Mouse (Mus musculus) hindbrain, embryonic 11.5 days (tissue): ENCODE measurements around the gene Lamc2. TPM values are rescaled to one million over a fixed set of nuclear protein-coding genes. Genes with fewer than 3 reads are reported as not detected.

ENCODE experiments used
- ATAC-seq: fragments of 200-750 bp; cut with Nextera tagmentation; 2 replicates; pipeline ENCODE4 v1.8.0; 2017; ENCODE audit warnings: mild to moderate bottlenecking, moderate TSS enrichment, moderate library complexity; ENCODE audit not compliant: low FRiP score
- DNase-seq: peaks from one replicate; pipeline ENCODE4 v3.0.0-alpha.2; 2015; ENCODE audit warnings: low spot score
- H3K27ac ChIP-seq: fragments of 300-500 bp; sonication (generic); 2 replicates; pipeline ENCODE4 v1.5.1; 2014; ENCODE audit warnings: mild to moderate bottlenecking, low read depth, low read length
- H3K27me3 ChIP-seq: fragments of 300-500 bp; sonication (generic); 2 replicates; pipeline ENCODE4 v1.6.1; 2014; ENCODE audit warnings: mild to moderate bottlenecking, low read length, moderate library complexity, mixed read lengths; ENCODE audit not compliant: control insufficient read depth, insufficient read depth
- H3K36me3 ChIP-seq: fragments of 300-500 bp; sonication (generic); 2 replicates; pipeline ENCODE4 v1.6.1; 2014; ENCODE audit warnings: mild to moderate bottlenecking, low read length, moderate library complexity, mixed read lengths; ENCODE audit not compliant: control insufficient read depth, insufficient read depth
- H3K4me1 ChIP-seq: fragments of 300-500 bp; sonication (generic); replicated peaks from 2 replicates; pipeline ENCODE4 v1.6.1; 2014; ENCODE audit warnings: low read length, mixed read lengths; ENCODE audit not compliant: control insufficient read depth, insufficient read depth
- H3K4me2 ChIP-seq: fragments of 300-500 bp; sonication (generic); replicated peaks from 2 replicates; pipeline ENCODE4 v1.6.1; 2014; ENCODE audit warnings: mild to moderate bottlenecking, low read depth, low read length
- H3K4me3 ChIP-seq: fragments of 300-500 bp; sonication (generic); 2 replicates; pipeline ENCODE4 v1.5.1; 2014; ENCODE audit warnings: low read depth, low read length
- H3K9ac ChIP-seq: fragments of 300-500 bp; sonication (generic); 2 replicates; pipeline ENCODE4 v1.6.1; 2014; ENCODE audit warnings: low read depth, low read length
- H3K9me3 ChIP-seq: fragments of 300-500 bp; sonication (generic); 2 replicates; pipeline ENCODE4 v1.6.1; 2016; ENCODE audit warnings: low read length; ENCODE audit not compliant: control insufficient read depth
- WGBS: fragments of 180-500 bp; shearing (Covaris S2); extraction: QIAGEN DNeasy Blood & Tissue Kit; methylation state at CpG from one replicate; pipeline ENCODE4 v1.1.7; 2014; 5-methylcytosine and 5-hydroxymethylcytosine counted together
- polyA plus RNA-seq: library from polyadenylated mRNA; unstranded; fragments of >200 nt; fragmentation: Nextera tagmentation; extraction: Ambion mirVana; gene quantifications from 2 replicates; pipeline ENCODE4 v1.2.1, GENCODE M21; 2014

The Lamc2 gene
- polyA plus RNA-seq, 1 experiment from 2014 or later: 0.77 TPM

- Histone ChIP-seq H3K4me3 (no peak overlapping the region), H3K27ac (no peak overlapping the region)
- 81% methylated on average over 4 of the region's 4 CpGs for WGBS
Observed at GRCm38 (mm10) chr1:153216516-153216915, 30.3 kb upstream of the Lamc2 start.

GRCm38 (mm10) chr1:153215676-153216075 is 29.4 kb upstream of the Lamc2 start:
- no peak overlapping the region for H3K4me2 ChIP-seq
- no peaks in the 10 kb centered on the region for H3K27me3 ChIP-seq
- H3K4me3 ChIP-seq: no peak overlapping the region
- no peak overlapping the region for H3K9ac ChIP-seq
- H3K4me1 ChIP-seq: no peaks in the 10 kb centered on the region
- ATAC-seq (no peak), DNase-seq (no peak)
- no peaks in the 10 kb centered on the region for H3K9me3 ChIP-seq
- H3K27ac ChIP-seq: no peak overlapping the region
- 68% methylated on average over 5 of the region's 5 CpGs for WGBS
- no peaks in the 10 kb centered on the region for H3K36me3 ChIP-seq

More at GRCm38 (mm10) chr1:153216516-153216915, 30.3 kb upstream of the Lamc2 start:
- H3K27me3 ChIP-seq: no peaks in the 10 kb centered on the region
- no peak overlapping the region for H3K4me2 ChIP-seq
- ATAC-seq (no peak), DNase-seq (no peak)
- no peaks in the 10 kb centered on the region for H3K9me3 ChIP-seq
- H3K36me3 ChIP-seq: no peaks in the 10 kb centered on the region
- H3K9ac ChIP-seq: no peak overlapping the region
- no peaks in the 10 kb centered on the region for H3K4me1 ChIP-seq

- WGBS: 40% methylated on average over 4 of the region's 4 CpGs
Observed at GRCm38 (mm10) chr1:153210992-153211391, 24.7 kb upstream of the Lamc2 start.

GRCm38 (mm10) chr1:153210198-153210597 is 24.0 kb upstream of the Lamc2 start:
- no peak for ATAC-seq

More at GRCm38 (mm10) chr1:153210992-153211391, 24.7 kb upstream of the Lamc2 start:
- no peak overlapping the region for H3K9ac ChIP-seq
- DNase-seq (no peak), ATAC-seq (no peak)
- H3K4me1 ChIP-seq: no peaks in the 10 kb centered on the region
- H3K4me2 ChIP-seq: no peak overlapping the region
- H3K27me3 ChIP-seq: no peaks in the 10 kb centered on the region
- H3K4me3 ChIP-seq: no peak overlapping the region
- no peaks in the 10 kb centered on the region for H3K9me3 ChIP-seq
- H3K36me3 ChIP-seq: no peaks in the 10 kb centered on the region
- no peak overlapping the region for H3K27ac ChIP-seq

GRCm38 (mm10) chr1:153202195-153202594 is 15.9 kb upstream of the Lamc2 start:
- no peak overlapping the region for H3K4me2 ChIP-seq
- H3K4me1 ChIP-seq: no peaks in the 10 kb centered on the region; the same call in 1 of the 2 replicates
- H3K36me3 ChIP-seq: no peaks in the 10 kb centered on the region
- H3K27ac ChIP-seq: no peak overlapping the region
- peak; percentile 87 for ATAC-seq
- no peak overlapping the region for H3K9ac ChIP-seq
- peak; percentile 57 for DNase-seq
- no peak overlapping the region for H3K4me3 ChIP-seq
- H3K9me3 ChIP-seq: no peaks in the 10 kb centered on the region
- H3K27me3 ChIP-seq: no peaks in the 10 kb centered on the region
- WGBS: 29% methylated on average over 8 of the region's 8 CpGs

More at GRCm38 (mm10) chr1:153210198-153210597, 24.0 kb upstream of the Lamc2 start:
- H3K4me3 ChIP-seq: no peak overlapping the region
- WGBS: 81% methylated on average over 2 of the region's 2 CpGs
- DNase-seq: no peak
- no peaks in the 10 kb centered on the region for H3K4me1 ChIP-seq
- no peaks in the 10 kb centered on the region for H3K27me3 ChIP-seq
- no peaks in the 10 kb centered on the region for H3K9me3 ChIP-seq
- no peak overlapping the region for H3K4me2 ChIP-seq
- no peak overlapping the region for H3K27ac ChIP-seq
- H3K9ac ChIP-seq: no peak overlapping the region
- no peaks in the 10 kb centered on the region for H3K36me3 ChIP-seq

DNA sequence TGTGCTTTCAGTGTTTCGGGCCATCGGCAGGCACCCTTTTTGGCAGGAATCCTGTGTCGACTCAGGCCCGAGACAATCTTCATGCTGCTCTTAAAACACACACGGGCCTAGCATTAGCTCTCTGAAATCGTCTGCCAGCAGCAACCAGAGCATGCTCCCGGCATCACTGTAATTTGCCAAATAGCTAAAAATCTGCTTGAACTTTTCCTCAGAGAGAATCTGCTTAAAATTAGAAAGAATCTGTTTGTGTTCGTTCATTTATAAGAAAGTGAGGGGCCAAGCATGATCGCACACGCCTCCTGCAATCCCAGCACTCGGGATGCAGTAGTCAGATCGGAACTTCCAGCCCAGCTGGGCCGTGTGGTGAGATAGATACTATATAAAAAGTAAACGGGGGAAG is 15.2 kb upstream of the Lamc2 start:
- H3K27me3 ChIP-seq: no peaks in the 10 kb centered on the region
- no peak overlapping the region for H3K4me2 ChIP-seq
- H3K36me3 ChIP-seq: no peaks in the 10 kb centered on the region
- DNase-seq (no peak), ATAC-seq (no peak)
- WGBS: 54% methylated on average over 14 of the region's 14 CpGs
- no peak overlapping the region for H3K9ac ChIP-seq
- no peaks in the 10 kb centered on the region; the same call in 1 of the 2 replicates for H3K4me1 ChIP-seq
- peak overlapping the region; percentile 18; the same call in 1 of the 2 replicates for H3K27ac ChIP-seq
- no peak overlapping the region for H3K4me3 ChIP-seq
- no peaks in the 10 kb centered on the region for H3K9me3 ChIP-seq

- no peak overlapping the region for H3K4me2 ChIP-seq
- no peak overlapping the region for H3K27ac ChIP-seq
- no peaks in the 10 kb centered on the region for H3K9me3 ChIP-seq
- H3K36me3 ChIP-seq: no peaks in the 10 kb centered on the region
- DNase-seq (no peak), ATAC-seq (no peak)
- 90% methylated on average over 3 of the region's 3 CpGs for WGBS
- no peak overlapping the region for H3K4me3 ChIP-seq
- no peaks in the 10 kb centered on the region for H3K27me3 ChIP-seq
- H3K4me1 ChIP-seq: no peaks in the 10 kb centered on the region; the same call in 1 of the 2 replicates
- no peak overlapping the region for H3K9ac ChIP-seq
Observed at GRCm38 (mm10) chr1:153197316-153197850, 11.1 kb upstream of the Lamc2 start.

GRCm38 (mm10) chr1:153192945-153193344 is 6.7 kb upstream of the Lamc2 start:
- 87% methylated on average over 6 of the region's 6 CpGs for WGBS

DNA sequence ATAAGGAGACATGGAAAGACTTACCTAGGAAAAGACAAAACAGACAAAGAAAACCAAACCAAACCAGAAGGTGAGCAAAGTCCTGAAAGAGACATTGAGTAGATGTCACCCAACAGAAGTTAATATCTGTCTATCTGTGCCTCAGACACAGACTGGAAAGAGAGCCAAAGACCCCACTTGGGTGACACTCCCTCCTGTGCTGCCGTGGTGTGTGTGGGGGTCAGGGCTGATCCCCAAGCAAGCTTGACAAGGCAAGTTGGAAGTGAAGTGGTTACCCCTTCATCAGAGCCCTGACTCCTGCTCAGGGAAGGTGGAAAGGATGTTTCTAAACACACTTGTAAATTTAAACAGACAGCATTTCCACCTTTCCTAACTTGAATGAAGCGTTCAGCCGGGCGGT is 6.1 kb upstream of the Lamc2 start:
- ATAC-seq: no peak
- no peak overlapping the region for H3K27ac ChIP-seq

More at GRCm38 (mm10) chr1:153192945-153193344, 6.7 kb upstream of the Lamc2 start:
- H3K27ac ChIP-seq: no peak overlapping the region
- no peak for DNase-seq
- H3K9ac ChIP-seq: no peak overlapping the region
- H3K27me3 ChIP-seq: no peaks in the 10 kb centered on the region
- H3K36me3 ChIP-seq: no peaks in the 10 kb centered on the region
- no peak for ATAC-seq
- H3K9me3 ChIP-seq: no peaks in the 10 kb centered on the region
- no peak overlapping the region for H3K4me2 ChIP-seq
- H3K4me3 ChIP-seq: no peak overlapping the region
- H3K4me1 ChIP-seq: no peaks in the 10 kb centered on the region

More for the DNA sequence above, 6.1 kb upstream of the Lamc2 start:
- Histone ChIP-seq H3K4me3 (no peak overlapping the region), H3K4me1 (no peaks in the 10 kb centered on the region), H3K27me3 (no peaks in the 10 kb centered on the region), H3K9ac (no peak overlapping the region), H3K9me3 (no peaks in the 10 kb centered on the region), H3K4me2 (no peak overlapping the region), H3K36me3 (no peaks in the 10 kb centered on the region)
- WGBS: 88% methylated on average over 4 of the region's 4 CpGs
- DNase-seq: no peak
